10 mouse cellular contexts compared by ENCODE assay signal in genomic region chr16:43973606-43974220, GRCm38 (mm10).
"Had no signal": no experiment of that assay in that cellular context is flagged by ENCODE, and none has a peak within 500 bp of the region (broad histone marks: within the 10 kb centered on the region; RNA-seq: fewer than 3 reads in every experiment).

No protein-coding gene starts in this region.

- H3K4me3 ChIP-seq: limb, embryonic 10.5 days; midbrain, embryonic 12.5 days; neural tube, embryonic 13.5 days had no signal

- H3K27ac ChIP-seq: limb, embryonic 10.5 days; midbrain, embryonic 12.5 days; neural tube, embryonic 13.5 days had no signal

- DNase-seq: kidney, adult 8-10 months; kidney, postnatal 25 days; lung, embryonic 14.5 days; lung, postnatal 10 days; lung, postnatal 4 days; right cerebral cortex, postnatal 14 days; thymus, postnatal 36 days had no signal
